Mouse (Mus musculus) small intestine, adult 2 months (tissue): ENCODE data around the gene Slc45a1.

Experiments used
- CTCF ChIP-seq: fragments of 200-500 bp; IDR thresholded peaks from 2 replicates; pipeline ENCODE4 v1.5.1; 2012; ENCODE audit warnings: low read depth, mild to moderate bottlenecking, control low read depth, inconsistent platforms, low read length, moderate library complexity, mixed read lengths; ENCODE audit not compliant: insufficient replicate concordance, insufficient read length; ENCODE audit errors: extremely low read depth
- POLR2A ChIP-seq: fragments of 200-500 bp; IDR thresholded peaks from 2 replicates; pipeline ENCODE4 v1.6.1; 2012; ENCODE audit warnings: low read depth, mild to moderate bottlenecking, control low read depth, inconsistent platforms, low read length, moderate library complexity

GRCm38 (mm10) chr4:150653072-150653599 lies 1.2 kb upstream of the Slc45a1 start:
- TF ChIP-seq CTCF, result no peak
- TF ChIP-seq POLR2A, result no peak
